Mouse (Mus musculus) layer of hippocampus, adult 18-20 months (tissue): Measurements from ENCODE around the gene Magi1. TPM values are rescaled to one million over a fixed set of nuclear protein-coding genes. Genes with fewer than 3 reads are reported as not detected.

ENCODE experiments used
- DNase-seq, 2 experiments: peaks; one replicate each; pipeline ENCODE4 v3.0.0; 2022; ENCODE audit warnings: low spot score in 2 of 2
- long read RNA-seq: library from polyadenylated mRNA; stranded (forward); transcript quantifications from one replicate; pipeline ENCODE4 v2.0.0, GENCODE M21; 2021
- total RNA-seq, 2 experiments: library from RNA; stranded (reverse); gene quantifications; 2 replicates each; pipeline ENCODE4 v1.2.3; 2021

Magi1 gene
- total RNA-seq, result 10 to 100 TPM; 45.0 to 46.1 TPM
- long read RNA-seq, full-length matches to known transcripts, result 1 of 39 reads
- long read RNA-seq, partial matches to known transcripts, result 14 of 39 reads
- long read RNA-seq, other reads (novel, unspliced or antisense), result 24 of 39 reads

DNA sequence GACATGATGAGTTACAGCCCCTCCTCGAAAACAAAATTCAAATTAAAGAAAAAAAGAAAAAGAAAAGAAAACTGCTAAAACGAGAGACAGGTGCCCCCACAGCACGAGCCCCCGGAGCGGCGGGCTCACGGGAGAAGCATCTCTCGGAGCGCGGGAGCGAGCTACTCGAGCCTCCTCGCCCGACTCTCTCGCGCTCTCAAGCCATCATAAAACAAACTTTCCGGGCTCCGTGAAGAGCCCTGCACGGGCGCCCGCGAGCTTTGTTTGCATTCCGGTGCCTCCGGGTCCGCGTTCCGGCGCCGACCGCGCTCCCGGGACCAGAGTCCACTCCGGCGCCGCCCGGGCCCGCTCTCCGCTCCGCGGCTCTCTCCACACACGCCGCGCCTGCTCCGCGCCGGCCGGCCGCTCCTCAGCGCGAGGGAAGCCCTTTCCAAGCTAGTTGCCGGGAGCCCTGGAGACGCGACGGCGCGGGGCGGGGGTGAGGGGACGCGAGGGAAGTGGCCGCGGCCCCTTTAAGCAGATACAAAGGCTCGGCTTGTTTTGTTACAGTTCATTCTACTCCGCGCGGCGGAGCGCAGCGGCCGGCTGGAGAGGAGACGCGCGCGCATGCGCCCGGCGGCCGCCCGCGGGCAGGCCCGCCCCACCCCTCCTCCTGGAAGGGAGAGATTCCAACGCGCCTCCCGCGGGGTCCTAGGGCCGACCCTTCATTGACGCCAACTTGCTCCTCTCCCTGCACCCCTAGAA is at the start of gene Magi1:
TSS of gene Magi1 (minus strand) at position 600 of the 744 bp plus-strand sequence.
- peak; percentile 92 to 97 for DNase-seq

DNA sequence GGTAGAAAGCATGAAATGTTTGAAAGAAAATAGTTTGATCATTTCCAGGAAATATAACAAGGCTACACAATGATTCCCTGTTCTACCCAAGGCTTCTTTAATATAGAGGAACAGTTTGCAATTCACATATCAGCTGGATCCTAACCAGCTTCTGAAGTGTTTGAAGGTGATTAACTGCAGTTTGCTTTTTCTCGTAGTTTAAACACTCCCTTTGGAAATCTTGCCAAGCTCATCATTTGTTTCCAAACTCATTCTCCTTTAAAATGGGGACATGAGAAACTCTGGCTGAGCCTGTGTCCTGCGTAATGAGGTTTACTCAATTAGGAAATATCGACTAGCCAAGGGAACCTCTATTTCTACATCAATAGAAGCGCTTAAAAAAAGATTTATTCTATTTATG is 43.4 kb upstream of the Magi1 start:
- no peak for DNase-seq

DNA sequence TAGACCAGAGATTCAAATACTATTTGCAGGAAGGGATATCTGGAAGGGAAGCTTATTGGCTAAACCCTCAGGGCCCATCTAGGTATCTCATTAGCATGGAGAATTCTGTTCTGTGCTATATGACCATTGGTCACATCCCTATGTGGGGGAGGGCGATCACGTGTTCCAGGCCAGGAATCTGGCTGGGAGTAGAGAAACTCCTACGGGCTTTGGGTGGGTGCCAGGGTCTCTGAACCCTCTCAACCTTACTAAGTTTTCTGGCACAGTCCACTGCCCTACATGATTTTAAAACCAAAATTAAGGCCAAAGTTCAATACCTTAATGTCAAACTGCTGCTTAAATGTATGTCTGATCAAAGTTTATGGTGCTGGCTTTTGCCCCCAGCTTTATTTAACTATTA is 33.2 kb upstream of the Magi1 start:
- no peak for DNase-seq

DNA sequence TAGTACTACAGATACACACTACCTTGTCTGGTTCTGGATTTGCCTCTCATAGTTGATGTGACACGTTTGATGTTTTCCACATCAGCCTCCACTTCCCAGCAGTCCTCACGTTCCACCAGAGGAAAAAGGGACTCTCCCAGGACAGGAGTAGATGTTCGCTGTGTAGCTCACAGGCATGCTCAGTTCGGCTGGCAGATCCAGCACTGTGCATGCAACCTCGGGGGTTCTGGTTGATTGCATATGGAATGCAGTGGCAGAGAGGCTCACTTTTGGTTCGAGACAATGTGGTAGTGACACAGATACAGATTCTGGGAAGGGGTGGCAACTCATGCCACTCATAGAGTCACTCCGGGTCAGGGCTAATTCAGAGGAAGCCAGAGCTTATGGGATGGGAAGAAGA is 28.6 kb upstream of the Magi1 start:
- DNase-seq, result no peak

DNA sequence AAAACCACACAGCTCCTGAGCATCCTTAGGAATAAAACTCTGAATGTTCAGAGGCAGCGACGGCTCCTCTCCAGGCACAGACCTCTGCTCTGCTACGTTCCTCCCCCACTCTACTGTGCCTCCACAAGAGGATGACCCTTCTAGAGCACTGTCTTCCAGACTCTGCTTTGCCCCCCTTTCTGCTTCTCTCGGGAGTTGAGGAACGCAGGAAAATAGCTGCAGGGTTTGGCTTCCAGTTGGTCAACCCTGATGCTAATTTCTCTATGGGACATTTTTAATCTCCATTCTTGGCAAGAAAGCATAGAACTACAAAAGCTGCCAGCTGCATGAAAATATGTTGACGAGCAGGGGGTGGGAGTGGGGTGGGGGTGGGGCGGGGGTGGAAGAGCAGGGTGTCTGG is 24.8 kb upstream of the Magi1 start:
- DNase-seq, result peak in 1 of 2 experiments; percentile 20

DNA sequence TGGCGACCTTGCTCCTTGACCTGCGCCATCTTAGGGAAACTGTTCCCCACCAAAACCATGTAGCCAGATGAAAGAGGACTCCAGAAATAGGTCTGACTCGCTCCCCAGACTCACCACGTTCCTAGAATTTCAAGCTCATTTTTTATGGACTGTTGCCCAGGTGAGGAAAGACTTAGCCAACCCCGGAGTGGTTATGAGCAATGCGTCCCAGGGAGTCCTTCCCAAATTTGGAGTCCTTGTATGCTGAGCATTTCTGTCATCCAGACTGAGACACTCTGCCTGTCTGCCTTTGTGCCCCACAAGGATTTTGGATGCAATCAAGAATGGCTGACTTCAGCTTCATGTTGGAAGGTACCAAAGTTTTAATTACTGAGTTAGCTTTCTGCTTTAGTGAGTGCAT is 19.8 kb upstream of the Magi1 start:
- no peak for DNase-seq

DNA sequence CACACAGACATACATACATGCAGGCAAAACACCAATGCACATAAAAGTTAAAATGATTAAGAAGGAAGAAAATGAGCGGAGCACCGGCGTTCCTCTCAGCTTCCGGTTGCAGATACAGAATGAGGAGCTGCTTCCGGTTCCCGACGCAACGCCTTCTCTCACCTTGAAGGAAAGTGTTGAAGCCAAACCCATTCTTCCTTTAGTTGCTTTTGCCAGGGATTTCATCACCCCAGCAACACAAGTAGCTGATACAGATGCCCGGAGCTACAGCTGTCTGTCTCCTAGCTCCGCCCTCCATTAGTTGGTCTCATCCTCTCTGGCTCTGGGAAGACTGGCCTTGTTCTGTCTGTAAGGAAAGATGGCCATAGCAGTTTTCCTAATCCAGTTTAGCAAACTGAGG is 18.1 kb upstream of the Magi1 start:
- DNase-seq, result no peak

DNA sequence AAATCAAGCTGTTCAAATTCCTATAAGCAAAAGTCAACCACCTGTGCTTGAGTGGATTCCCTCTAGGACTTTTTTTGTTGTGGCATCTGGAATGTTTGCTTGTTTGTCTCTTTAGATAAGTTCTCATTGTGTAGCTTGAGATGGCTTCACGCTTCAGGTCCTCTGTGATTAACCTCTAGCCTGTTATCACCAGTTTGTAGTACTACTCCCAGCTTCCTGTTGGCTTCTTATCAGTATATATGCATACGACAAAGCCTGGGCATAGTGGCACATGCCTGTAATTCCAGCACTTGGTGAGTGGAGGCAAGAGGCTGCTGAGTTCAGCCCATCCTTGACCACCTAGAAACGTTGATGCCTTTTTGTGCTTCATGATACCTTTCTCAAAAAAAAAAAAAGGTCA is 16.8 kb upstream of the Magi1 start:
- DNase-seq, result no peak

DNA sequence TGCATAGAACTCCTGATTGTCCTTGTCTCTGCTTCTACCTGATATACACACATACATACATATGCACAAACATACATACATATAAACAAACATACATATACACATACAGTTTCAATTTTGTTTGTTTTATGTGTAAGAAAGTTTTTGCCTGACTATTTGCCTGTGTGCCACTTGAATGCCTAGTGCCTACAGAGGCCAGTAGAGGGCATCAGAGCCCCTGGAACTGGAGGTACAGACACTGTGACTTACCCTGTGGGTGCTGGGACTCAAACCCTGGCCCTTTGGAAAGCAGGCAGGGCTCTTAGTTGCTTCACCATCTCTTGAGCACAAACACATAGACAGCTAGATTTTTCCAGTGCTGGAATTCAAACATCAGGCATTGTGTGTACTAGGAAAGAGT is 3.7 kb upstream of the Magi1 start:
- no peak for DNase-seq

DNA sequence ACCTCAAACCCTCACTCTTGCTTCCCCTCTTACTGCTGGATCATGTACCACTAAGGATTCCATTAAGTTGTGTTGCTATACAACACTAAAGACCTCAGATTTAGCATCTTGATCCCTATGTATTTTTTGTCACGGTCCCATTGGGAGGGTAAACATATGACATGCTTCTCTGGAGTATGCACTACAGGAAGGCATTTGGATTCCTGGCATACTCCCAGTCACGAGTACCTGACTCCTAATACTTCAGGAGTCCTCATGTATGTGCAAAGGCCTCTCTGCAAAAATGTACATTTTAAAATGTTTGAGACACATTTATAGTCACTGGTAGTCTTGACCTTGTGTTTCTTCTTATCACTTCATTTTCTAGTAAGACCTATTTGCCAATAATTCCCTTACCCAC is 2.8 kb upstream of the Magi1 start:
- no peak for DNase-seq

DNA sequence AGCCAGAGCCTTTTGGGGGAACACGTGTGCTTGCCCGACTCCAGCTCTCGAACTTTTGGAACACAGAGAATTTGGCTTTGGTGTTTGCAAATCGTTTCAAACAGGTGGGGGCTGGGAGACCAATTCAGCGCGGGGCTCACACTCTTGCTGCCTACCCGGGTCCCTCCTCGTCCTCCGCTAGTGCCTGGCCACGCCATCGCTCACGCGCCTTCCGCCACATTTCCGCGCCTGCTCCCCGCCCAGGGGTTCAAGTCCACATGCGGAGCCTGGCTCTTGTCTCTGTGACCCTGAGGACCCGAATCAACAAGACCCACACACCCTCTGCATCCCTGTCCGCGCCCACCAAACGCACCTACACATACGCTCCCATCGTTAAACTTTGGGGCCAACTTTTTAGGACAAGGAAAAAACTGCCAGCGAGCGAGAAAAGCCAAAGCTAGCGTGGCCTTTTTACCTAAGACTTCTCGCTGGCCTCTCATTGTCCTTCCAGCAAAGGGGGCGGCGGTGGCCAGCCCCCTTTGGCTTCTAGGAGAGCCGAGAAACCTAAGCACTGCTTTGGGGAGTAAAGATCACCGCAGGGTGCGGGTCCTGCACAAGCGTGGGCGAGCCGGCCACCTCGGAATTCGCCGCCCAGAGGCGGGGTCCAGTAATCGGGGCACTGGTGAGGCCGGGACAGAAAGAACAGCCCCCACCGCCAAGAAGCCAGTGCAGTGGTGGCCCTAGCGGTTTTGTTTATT is 540 bp upstream of the Magi1 start:
- DNase-seq, result no peak

DNA sequence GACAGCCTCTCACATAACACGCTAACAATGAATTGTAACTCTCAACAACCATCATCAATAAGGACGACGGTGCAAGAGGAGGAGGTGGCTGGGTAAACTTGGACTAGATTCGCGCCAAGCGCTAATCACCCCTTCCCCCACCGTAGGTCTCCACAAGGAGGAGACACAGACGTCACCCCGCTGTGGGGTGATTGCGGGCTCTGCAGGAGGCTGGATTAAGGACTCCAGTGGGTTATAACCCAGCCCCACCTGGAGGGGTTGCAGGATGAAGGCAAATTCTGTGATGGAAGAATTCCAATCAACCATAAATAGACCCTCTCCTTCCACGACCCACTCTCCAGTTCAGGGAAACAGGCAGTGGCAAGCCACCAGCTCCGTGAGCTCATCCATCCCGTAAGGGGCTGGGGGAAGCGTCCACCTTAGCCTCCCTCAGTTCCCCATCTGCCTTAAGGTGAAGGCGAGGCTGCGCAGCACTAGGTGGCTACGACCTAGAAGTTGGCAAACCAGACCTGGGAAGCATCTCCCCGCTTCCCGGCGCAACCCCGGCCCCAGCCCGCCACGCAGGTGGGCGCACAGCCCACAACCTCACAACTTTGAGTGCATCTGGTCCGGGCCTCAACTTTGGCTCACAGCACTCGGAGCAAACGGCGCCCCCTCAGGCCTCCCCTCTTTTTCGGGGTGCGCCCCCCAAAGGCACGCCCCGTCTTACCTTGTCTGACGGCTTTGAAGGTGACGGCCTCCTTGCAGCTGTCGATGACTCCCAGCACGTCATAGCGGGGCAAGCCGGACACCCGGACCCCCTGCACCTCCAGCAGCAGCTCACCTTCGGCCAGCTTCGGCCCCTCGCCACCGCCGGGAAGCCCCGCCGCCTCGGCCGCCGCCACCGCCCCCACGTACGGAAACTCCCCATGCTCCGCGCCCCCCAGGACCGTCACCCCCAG is 1.1 kb downstream of the Magi1 start:
- DNase-seq, result no peak

DNA sequence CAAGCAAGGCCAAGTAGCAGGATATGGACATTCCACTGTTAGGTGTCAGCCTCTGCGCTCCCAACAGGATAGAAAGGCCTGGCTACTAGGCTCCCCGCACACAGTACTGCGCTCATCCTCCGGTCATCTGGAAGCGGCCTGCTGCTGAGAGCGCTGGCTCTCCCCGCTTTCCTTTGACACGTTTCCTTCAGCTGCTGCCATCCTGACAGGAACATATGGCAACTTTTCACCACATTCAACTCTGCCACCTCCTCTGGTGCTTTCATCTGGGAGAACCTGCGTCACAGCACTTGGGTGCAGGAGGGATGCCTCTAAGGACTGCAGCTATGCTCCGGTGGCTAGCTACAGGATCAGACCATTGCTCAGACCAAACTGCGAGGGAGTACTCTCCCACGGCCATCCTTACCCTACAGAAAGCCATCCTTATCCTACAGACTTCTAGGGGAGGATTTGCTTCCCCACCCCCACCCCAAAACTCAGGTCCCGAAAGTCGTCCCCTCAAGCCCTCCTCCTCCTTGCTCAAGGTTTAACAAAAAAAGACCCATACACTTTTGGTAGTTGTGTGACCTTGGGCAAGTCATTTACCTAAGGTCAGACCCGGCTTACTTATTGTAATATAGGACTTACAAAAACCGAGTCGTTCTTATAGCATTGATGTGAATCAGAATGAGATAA is 2.0 kb downstream of the Magi1 start:
- no peak for DNase-seq

DNA sequence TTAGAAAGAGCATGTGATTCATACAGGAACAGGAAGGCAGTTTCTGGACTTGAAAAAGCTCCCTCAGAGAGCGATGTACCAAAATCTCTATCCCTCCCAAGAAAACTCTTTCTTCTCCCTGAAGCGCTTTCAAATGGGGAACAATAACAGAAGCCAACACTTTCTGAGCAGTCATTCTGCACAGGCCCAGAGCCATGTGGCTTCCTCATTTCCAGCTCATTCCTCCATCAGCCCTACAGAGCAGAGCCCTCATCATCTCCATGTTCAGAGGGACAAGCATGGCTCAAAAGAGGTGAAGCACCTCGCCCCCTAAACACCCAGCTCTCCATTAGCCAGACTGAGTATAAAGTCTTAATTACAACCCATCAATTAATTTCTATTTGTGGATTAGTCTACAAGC is 9.8 kb downstream of the Magi1 start:
- DNase-seq, result no peak

DNA sequence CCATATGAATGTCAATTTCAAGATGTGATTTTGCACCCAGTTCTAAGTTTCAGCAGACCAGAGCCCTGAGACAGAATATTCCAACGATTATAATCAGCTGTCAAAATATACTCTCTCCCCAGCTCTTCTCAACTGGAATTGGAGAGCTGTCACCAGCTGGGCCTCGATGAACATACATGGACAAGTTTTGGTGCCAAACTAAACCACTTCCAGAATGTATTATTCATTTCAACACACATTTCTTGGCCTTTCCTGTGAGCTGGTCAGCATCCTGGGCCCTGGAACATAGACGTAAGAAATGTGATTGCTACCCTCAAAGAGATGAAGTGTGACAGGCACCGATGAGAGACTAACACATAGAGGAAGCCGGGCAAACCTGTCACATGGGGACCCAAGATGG is 13.7 kb downstream of the Magi1 start:
- DNase-seq, result no peak

DNA sequence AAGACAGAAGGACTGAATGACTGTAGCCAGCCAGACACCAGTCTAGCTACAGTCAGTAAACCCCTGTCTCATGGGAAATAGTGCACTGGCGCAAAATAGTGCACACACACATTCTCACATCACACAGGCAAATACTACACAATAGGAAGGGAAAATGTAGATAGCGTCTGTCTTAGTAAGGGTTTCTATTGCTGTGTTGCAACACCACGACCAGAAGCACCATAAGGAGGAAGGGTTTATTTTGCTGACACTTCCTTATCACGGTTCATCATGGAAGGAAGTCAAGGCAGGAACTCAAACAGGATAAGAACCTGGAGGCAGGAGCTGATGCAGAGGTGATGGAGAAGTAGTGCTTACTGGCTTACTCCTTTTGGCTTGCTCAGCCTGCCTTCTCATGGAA is 14.5 kb downstream of the Magi1 start:
- no peak for DNase-seq

DNA sequence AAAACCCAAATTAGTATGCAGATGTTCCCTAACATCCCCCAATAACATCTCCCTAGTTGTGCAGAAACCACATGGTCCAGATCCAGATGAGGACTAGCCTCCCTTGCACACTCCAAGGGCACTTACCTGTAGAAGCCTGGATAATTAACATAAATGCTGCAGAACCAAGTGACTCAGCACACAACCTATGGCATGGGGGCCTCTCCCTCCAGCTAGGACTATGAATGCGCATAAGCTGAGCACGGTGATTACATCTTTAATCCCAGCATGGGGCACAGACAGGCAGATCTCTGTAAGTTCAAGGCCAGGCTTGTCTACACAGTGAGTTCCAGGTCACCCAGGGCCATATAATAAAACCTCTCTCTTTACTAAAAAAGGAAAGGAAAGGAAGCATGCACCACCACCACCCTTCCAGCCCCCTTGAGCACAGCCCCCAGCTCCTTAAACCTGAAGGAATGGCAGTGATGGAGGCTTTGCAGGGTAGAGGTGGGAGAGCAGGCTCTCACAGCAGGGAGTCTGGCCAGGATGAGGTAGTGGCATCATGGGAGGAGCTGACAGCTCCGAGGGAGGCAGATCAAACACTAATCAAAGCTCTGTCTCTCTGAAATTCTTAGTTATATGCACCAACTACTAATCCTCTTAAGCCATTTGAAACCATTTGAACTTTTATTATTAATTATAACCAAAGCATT is 18.3 kb downstream of the Magi1 start:
- DNase-seq, result no peak

DNA sequence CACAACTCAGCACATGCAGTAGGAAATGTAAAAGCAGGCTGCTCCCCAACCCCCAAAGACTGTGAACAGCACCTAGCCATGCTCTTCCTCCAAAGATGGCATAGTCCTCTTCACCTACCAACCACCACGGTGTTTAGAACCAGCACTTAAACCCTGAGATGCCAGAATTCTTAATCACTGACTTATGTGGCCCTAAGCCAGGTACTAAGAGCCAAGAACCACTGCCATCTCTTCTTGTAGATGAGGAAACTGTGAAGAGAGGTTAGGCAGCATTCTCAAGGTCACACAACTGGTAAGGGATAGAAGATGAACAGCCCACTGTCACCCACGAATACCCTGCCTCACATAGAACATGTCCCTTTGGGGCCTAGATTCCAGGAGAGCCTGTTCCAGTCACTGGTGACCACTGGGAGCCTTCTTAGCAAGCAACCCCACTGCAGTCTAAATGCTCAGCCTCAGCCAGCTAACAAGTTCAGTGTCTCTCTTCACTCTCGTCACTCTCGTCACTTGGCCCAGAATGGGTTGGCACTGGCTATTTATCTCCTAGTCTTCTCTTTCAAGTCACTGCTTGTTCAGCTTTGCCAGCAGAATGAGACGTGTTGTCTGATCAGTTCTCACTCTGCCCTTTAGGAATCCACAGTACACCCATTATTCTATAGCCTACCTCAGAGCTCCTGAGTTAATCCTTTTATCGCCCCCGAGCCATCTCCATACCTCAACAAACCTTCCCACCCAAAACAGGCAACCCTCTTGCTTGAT is 19.4 kb downstream of the Magi1 start:
- DNase-seq, result no peak

DNA sequence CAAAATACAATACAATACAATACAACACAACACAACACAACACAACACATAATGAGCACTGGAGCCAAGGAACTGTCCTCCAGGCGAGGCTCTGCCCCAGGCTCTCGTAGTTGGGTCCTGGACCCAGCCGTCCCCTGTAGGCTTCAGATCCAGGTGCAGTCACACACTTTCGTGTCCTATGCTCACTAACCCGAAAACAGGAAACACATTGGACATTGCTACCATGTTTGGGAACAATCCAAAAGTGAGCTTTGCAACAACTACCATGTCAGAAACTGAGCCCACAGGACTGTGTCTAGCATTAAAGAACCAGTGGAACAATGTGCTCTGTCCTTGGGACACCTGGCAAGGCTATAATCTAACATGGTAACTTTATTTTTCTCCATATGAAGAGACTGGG is 22.9 kb downstream of the Magi1 start:
- no peak for DNase-seq

DNA sequence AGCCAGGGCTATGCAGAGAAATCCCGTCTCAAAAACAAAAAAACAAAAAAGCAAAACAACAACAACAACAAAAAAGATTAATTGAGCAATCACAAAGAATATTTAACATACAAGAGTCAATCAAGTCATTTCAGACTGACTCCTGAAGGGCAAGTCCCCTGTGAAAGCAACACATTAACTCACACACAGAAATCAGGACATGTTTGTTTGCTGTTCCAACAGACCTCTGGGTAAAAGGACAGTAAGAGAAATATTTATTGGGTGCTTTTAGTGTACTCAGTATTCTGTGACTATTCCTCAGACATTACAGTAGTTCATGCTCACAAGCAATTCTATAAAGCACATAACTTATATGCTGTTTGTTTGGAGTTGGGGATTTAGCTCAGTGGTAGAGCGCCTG is 23.7 kb downstream of the Magi1 start:
- no peak for DNase-seq
